Mouse (Mus musculus) heart, embryonic 14.5 days (tissue): Measurements from ENCODE around the gene Cdhr5. TPM values are rescaled to one million over a fixed set of nuclear protein-coding genes. Genes with fewer than 3 reads are reported as not detected.

Source experiments
- ATAC-seq: fragments of 200-750 bp; cut with Nextera tagmentation; 2 replicates; pipeline ENCODE4 v1.8.0; 2017; ENCODE audit warnings: low read depth, moderate TSS enrichment; ENCODE audit not compliant: insufficient number of reproducible peaks, insufficient read depth, low FRiP score
- H3K27ac ChIP-seq, 2 experiments: fragments of 200-500 bp in 1 of 2; fragments of 300-500 bp in 1 of 2; sonication (generic) in 1 of 2; replicated peaks in 1 of 2; 2 replicates each; pipeline ENCODE4 v1.5.1; 2012 to 2014; ENCODE audit warnings: low read depth in 2 of 2, low read length in 2 of 2, control low read depth in 1 of 2, mild to moderate bottlenecking in 1 of 2, mixed read lengths in 1 of 2; ENCODE audit not compliant: control insufficient read depth in 1 of 2, insufficient read depth in 1 of 2
- H3K27me3 ChIP-seq: fragments of 300-500 bp; sonication (generic); 2 replicates; pipeline ENCODE4 v1.6.1; 2014; ENCODE audit warnings: mild to moderate bottlenecking, low read length, control low read depth; ENCODE audit not compliant: control insufficient read depth, insufficient read depth
- H3K36me3 ChIP-seq: fragments of 300-500 bp; sonication (generic); 2 replicates; pipeline ENCODE4 v1.6.1; 2014; ENCODE audit warnings: mild to moderate bottlenecking, control low read depth, low read length, mixed read lengths; ENCODE audit not compliant: control insufficient read depth, insufficient read depth
- H3K4me1 ChIP-seq, 2 experiments: fragments of 200-500 bp in 1 of 2; fragments of 300-500 bp in 1 of 2; sonication (generic) in 1 of 2; 2 replicates each; pipeline ENCODE4 v1.6.1; 2012 to 2014; ENCODE audit warnings: low read length in 2 of 2, control low read depth in 1 of 2, mixed read lengths in 1 of 2; ENCODE audit not compliant: control insufficient read depth in 2 of 2, insufficient read depth in 2 of 2
- H3K4me2 ChIP-seq: fragments of 300-500 bp; sonication (generic); 2 replicates; pipeline ENCODE4 v1.6.1; 2014; ENCODE audit warnings: mild to moderate bottlenecking, low read length
- H3K4me3 ChIP-seq, 2 experiments: fragments of 200-500 bp in 1 of 2; fragments of 300-500 bp in 1 of 2; sonication (generic) in 1 of 2; 2 replicates each; pipeline ENCODE4 v1.5.1; 2012 to 2014; ENCODE audit warnings: low read length in 2 of 2, mild to moderate bottlenecking in 2 of 2, control low read depth in 1 of 2, low read depth in 1 of 2, moderate library complexity in 1 of 2; ENCODE audit not compliant: control insufficient read depth in 1 of 2, insufficient read depth in 1 of 2
- H3K9ac ChIP-seq: fragments of 300-500 bp; sonication (generic); 2 replicates; pipeline ENCODE4 v1.6.1; 2014; ENCODE audit warnings: mild to moderate bottlenecking, low read length
- H3K9me3 ChIP-seq: fragments of 300-500 bp; sonication (generic); 2 replicates; pipeline ENCODE4 v1.6.1; 2016; ENCODE audit warnings: low read length, control low read depth; ENCODE audit not compliant: control insufficient read depth
- WGBS: fragments of 180-500 bp; shearing (Covaris S2); extraction: QIAGEN DNeasy Blood & Tissue Kit; methylation state at CpG from one replicate; pipeline ENCODE4 v1.1.7; 2014; 5-methylcytosine and 5-hydroxymethylcytosine counted together
- polyA plus RNA-seq: library from polyadenylated mRNA; unstranded; fragments of >200 nt; fragmentation: Nextera tagmentation; extraction: Ambion mirVana; gene quantifications from 2 replicates; pipeline ENCODE4 v1.2.1, GENCODE M21; 2014

Gene Cdhr5
- polyA plus RNA-seq, 1 experiment from 2014 or later = not detected

GRCm38 (mm10) chr7:141275356-141275755, 1.2 kb downstream of the Cdhr5 start:
- H3K4me2 ChIP-seq = no peak overlapping the region
- no peaks in the 10 kb centered on the region for H3K36me3 ChIP-seq
- peaks cover 2 to 12% of the 10 kb centered on the region in 2 experiments; a peak in 3 of 4 replicates for H3K4me1 ChIP-seq
- WGBS = 83% methylated on average over 9 of the region's 9 CpGs
- ATAC-seq = no peak
- no peak overlapping the region for H3K27ac ChIP-seq
- H3K9me3 ChIP-seq = no peaks in the 10 kb centered on the region
- H3K27me3 ChIP-seq = peaks cover 17% of the 10 kb centered on the region; the same call in 1 of the 2 replicates
- H3K4me3 ChIP-seq = no peak overlapping the region
- no peak overlapping the region for H3K9ac ChIP-seq

GRCm38 (mm10) chr7:141270631-141271030, 6.0 kb downstream of the Cdhr5 start:
- Histone ChIP-seq H3K4me3 (no peak overlapping the region), H3K4me2 (no peak overlapping the region), H3K27me3 (no peaks in the 10 kb centered on the region), H3K4me1 (peaks cover 5 to 7% of the 10 kb centered on the region in 2 experiments; a peak in 2 of 4 replicates), H3K9me3 (no peaks in the 10 kb centered on the region), H3K9ac (no peak overlapping the region), H3K27ac (no peak overlapping the region), H3K36me3 (no peaks in the 10 kb centered on the region)
- no peak for ATAC-seq
- 80% methylated on average over 3 of the region's 3 CpGs for WGBS

- Histone ChIP-seq H3K36me3 (peaks cover 1% of the 10 kb centered on the region), H3K4me2 (peak overlapping the region; percentile 44), H3K4me3 (peak overlapping the region in 1 of 2 experiments; percentile 17; a peak in 1 of 4 replicates), H3K9me3 (no peaks in the 10 kb centered on the region), H3K4me1 (peaks cover 8 to 13% of the 10 kb centered on the region in 2 experiments; a peak in 2 of 4 replicates), H3K27ac (no peak overlapping the region), H3K9ac (no peak overlapping the region), H3K27me3 (no peaks in the 10 kb centered on the region)
- ATAC-seq = no peak
- WGBS = 72% methylated on average over 14 of the region's 14 CpGs
These were observed 7.4 kb downstream of the Cdhr5 start for GRCm38 (mm10) chr7:141269273-141269545.

- H3K27ac ChIP-seq = no peak overlapping the region
- H3K9ac ChIP-seq = no peak overlapping the region
- 57% methylated on average over 24 of the region's 24 CpGs for WGBS
- peaks cover 8 to 13% of the 10 kb centered on the region in 2 experiments; a peak in 2 of 4 replicates for H3K4me1 ChIP-seq
- ATAC-seq = no peak
- H3K4me2 ChIP-seq = peak overlapping the region; percentile 44
- no peaks in the 10 kb centered on the region for H3K9me3 ChIP-seq
- H3K27me3 ChIP-seq = no peaks in the 10 kb centered on the region
- peak overlapping the region in 1 of 2 experiments; percentile 17; a peak in 1 of 4 replicates for H3K4me3 ChIP-seq
- peaks cover 7% of the 10 kb centered on the region for H3K36me3 ChIP-seq
These were observed 7.9 kb downstream of the Cdhr5 start for GRCm38 (mm10) chr7:141268466-141269272.

- ATAC-seq = peak; percentile 29; the same call in 1 of the 2 replicates
- Histone ChIP-seq H3K9me3 (no peaks in the 10 kb centered on the region), H3K27ac (no peak within 1 kb of the TSS), H3K36me3 (peaks cover 34% of the 10 kb centered on the region), H3K4me1 (peaks cover 8 to 13% of the 10 kb centered on the region in 2 experiments; a peak in 2 of 4 replicates), H3K4me2 (peak within 1 kb of the TSS; percentile 91), H3K27me3 (no peaks in the 10 kb centered on the region), H3K9ac (peak within 1 kb of the TSS; percentile 78), H3K4me3 (peak within 1 kb of the TSS; percentile 60 to 67)
- WGBS = 11% methylated on average over 25 of the region's 25 CpGs
These were observed 10.6 kb downstream of the Cdhr5 start, which contains the start of gene Irf7 for GRCm38 (mm10) chr7:141265739-141266561. Gene Irf7 (minus strand): TSS chr7:141266481.

GRCm38 (mm10) chr7:141265411-141265738, 11.2 kb downstream of the Cdhr5 start:
- WGBS = 29% methylated on average over 11 of the region's 11 CpGs
- no peak for ATAC-seq
- H3K9me3 ChIP-seq = no peaks in the 10 kb centered on the region

GRCm38 (mm10) chr7:141264761-141265410, 11.7 kb downstream of the Cdhr5 start:
- ATAC-seq = no peak; the same call in 1 of the 2 replicates

More at GRCm38 (mm10) chr7:141265411-141265738, 11.2 kb downstream of the Cdhr5 start:
- no peak overlapping the region for H3K9ac ChIP-seq
- no peaks in the 10 kb centered on the region for H3K27me3 ChIP-seq
- H3K36me3 ChIP-seq = peaks cover 40% of the 10 kb centered on the region
- no peak overlapping the region for H3K27ac ChIP-seq
- H3K4me1 ChIP-seq = peaks cover 8 to 13% of the 10 kb centered on the region in 2 experiments; a peak in 2 of 4 replicates
- peak overlapping the region; percentile 91 for H3K4me2 ChIP-seq
- H3K4me3 ChIP-seq = peak overlapping the region in 1 of 2 experiments; percentile 67; a peak in 1 of 4 replicates

More at GRCm38 (mm10) chr7:141264761-141265410, 11.7 kb downstream of the Cdhr5 start:
- Histone ChIP-seq H3K9ac (no peak overlapping the region), H3K9me3 (no peaks in the 10 kb centered on the region), H3K36me3 (peaks cover 45% of the 10 kb centered on the region), H3K27ac (no peak overlapping the region), H3K4me3 (peak overlapping the region in 1 of 2 experiments; percentile 67; a peak in 1 of 4 replicates), H3K27me3 (no peaks in the 10 kb centered on the region), H3K4me1 (peaks cover 8 to 13% of the 10 kb centered on the region in 2 experiments; a peak in 2 of 4 replicates), H3K4me2 (peak overlapping the region; percentile 91)
- WGBS = 30% methylated on average over 12 of the region's 12 CpGs
